Mouse (Mus musculus) lung, postnatal 0 days (tissue): ENCODE results near the gene Pld3.

Source experiments
- CTCF ChIP-seq: IDR thresholded peaks from 2 replicates; pipeline ENCODE4 v1.5.1; 2016; ENCODE audit warnings: antibody characterized with exemption, mild to moderate bottlenecking
- EP300 ChIP-seq: IDR thresholded peaks from 2 replicates; pipeline ENCODE4 v1.6.1; 2016; ENCODE audit warnings: antibody characterized with exemption, mild to moderate bottlenecking, control low read depth

DNA sequence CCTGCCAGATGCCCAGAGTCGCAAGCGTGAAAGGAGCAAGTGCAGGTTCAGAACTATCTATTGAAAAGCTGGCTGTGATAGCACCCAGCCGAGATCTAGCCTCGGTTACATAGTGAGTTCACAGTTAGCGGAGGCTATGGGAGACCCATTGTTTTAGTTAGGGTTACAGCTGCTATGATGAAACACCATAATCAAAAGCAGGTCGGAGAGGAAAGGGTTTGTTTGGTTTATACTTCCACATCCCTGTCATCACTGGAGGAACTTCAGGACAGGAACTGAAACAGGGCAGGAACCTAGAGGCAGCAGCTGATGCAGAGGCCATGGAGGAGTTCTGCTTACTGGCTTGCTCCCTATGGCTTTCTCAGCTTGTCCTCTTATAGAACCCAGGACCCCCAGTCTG is 24.6 kb upstream of the Pld3 start:
- TF ChIP-seq EP300 (no peak), CTCF (no peak)
